Mouse (Mus musculus) frontal cortex, adult (tissue): Measurements from ENCODE around the gene Riox1.
"Not testable (repeated sequence)": the region's sequence is repeated elsewhere in the genome, so short reads cannot be mapped to it uniquely, and the experiment has no call there.

Experiments used
- ATAC-seq: cut with Nextera tagmentation; 2 replicates; pipeline ENCODE4 v1.9.2; 2017; ENCODE audit warnings: mild to moderate bottlenecking, moderate library complexity, mixed read lengths; ENCODE audit not compliant: low TSS enrichment

Gene Riox1

DNA sequence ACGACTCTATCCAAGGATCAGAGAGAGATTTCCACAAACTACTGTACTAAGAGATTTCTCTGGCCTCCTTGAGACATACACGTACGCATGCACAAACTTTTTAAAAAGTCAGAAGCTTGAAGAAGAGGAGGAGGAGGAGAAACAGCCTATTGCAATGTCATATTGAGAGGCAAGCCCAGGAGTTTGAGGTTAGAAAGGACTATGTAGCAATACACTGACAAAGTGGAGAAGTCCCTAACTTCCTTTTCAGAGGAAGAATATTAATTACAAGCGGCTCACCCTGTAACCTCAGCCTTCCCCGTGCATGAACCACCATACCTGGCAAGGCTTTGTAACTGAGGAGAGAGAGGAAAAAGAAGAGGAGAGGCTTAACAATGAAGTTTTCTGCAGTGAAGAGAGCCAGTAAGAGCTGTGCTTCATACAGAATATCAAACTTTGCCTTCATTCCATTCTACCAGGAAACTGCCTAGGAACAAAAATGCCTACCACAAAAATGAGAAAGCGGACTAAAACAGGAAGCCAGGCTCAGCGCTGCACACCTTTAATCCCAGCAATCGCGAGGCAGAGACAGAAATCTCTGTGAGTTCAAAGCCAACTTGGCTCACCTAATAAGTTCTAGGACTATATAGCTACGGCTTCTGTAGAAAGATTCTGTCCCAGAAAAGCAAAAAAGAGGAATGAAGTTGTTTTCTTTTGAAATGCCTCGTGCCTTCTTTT is 474 bp upstream of the Riox1 start:
- ATAC-seq = no peak

DNA sequence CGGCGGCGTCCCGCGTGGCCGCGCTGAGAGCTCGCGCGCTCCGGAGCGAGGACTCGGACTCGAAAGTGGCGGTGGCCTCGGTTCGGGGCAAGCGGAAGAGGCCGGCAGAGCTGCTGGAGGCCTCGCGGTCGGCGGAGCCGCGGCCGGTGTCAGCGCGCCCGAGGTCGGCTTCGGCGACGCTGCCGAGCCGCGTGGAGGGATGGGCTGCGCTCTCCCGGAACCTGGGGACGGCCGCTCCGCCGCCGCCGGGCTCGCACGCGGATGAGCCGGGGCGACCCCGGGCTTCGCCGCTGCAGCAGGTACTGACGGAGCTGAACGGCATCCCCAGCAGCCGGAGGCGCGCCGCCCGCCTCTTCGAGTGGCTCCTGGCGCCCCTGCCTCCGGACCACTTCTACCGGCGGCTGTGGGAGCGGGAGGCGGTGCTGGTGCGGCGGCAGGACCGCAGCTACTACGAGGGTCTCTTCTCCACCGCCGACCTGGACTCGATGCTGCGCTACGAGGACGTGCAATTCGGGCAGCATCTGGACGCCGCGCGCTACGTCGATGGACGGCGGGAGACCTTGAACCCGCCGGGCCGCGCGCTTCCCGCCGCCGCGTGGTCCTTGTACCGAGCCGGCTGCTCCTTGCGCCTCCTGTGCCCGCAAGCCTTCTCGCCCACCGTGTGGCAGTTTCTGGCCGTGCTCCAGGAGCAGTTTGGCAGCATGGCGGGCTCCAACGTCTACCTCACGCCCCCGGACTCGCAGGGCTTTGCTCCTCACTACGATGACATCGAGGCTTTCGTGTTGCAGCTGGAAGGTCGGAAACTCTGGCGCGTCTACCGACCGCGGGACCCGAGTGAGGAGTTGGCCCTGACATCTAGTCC is 663 bp downstream of the Riox1 start:
- ATAC-seq = peak; percentile 11

DNA sequence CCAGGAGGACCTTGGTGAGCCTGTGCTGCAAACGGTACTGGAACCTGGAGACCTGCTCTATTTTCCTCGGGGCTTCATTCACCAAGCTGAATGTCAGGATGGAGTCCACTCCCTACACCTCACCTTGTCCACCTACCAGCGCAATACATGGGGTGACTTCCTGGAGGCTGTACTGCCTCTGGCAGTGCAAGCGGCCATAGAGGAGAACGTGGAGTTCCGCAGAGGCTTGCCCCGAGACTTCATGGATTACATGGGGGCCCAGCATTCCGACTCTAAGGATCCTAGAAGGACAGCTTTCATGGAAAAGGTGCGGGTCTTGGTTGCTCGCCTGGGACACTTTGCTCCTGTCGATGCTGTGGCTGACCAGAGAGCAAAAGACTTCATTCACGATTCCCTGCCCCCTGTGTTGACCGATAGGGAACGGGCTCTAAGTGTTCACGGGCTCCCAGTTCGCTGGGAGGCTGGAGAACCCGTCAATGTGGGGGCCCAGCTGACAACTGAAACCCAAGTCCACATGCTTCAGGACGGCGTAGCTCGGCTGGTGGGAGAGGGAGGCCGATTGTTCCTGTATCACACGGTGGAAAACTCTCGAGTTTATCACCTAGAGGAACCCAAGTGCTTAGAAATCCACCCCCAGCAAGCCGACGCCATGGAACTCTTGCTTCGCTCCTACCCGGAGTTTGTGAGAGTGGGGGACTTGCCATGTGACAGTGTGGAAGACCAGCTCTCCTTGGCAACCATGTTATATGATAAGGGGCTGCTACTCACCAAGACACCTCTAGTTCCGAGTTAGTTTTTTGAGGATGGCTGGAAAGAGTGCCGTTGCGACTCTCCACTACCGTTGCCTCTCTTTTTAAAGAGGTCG is 1.5 kb downstream of the Riox1 start:
- no peak for ATAC-seq

DNA sequence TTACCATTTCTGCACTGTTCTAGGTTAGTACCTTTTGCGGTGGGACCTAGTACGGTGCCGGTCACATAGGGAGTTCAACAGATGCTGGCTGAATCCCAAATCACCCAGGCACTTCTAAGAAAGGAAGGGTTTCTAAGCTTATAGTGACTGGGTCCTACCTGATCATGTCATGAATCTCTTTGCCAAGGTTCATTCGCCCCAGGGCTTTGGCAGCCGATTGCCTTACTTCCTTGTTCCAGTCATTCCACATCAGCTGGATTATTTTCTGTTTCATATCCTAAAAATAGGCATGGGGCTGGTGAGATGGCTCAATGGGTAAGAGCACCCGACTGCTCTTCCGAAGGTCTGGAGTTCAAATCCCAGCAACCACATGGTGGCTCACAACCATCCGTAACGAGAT is 7.9 kb downstream of the Riox1 start:
- no peak for ATAC-seq

DNA sequence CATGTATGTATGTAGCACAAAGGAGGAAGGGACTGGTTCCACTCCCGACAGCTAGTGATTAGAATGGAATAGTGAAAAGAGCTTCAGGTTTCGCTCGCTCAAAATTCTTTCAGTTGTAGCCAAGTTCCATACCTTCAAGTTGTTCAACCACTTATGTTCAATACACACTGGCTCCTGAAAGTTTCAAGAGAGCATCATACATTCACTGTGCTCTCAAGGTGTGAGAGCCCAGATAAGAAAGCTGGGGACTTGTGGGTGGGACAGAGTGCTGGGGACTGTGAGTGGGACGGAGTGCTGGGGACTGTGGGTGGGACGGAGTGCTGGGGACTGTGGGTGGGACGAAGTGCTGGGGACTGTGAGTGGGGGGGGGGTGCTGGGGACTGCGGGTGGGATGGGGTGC is 14.8 kb downstream of the Riox1 start:
- ATAC-seq = no peak

DNA sequence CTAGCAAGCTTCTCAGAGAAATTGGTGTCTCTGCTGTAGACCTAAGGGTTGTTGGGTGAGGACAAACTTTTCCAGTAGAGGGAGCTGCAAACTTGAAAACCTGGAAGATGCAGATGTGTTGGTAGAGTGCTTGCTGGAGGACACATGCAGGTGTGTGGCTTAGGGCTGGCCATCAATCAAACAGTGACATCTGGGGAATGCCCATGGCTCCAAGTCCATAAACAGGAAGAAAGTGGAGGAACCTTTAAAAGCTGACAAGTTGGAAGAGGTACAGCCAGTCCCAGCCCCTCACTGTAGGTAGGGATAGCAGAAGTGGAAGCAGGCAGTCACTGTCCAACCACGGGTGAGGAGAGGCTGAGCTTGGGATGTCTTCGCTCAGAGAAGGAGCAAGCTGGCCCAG is 21.7 kb downstream of the Riox1 start:
- peak; percentile 81; the same call in 1 of the 2 replicates for ATAC-seq

DNA sequence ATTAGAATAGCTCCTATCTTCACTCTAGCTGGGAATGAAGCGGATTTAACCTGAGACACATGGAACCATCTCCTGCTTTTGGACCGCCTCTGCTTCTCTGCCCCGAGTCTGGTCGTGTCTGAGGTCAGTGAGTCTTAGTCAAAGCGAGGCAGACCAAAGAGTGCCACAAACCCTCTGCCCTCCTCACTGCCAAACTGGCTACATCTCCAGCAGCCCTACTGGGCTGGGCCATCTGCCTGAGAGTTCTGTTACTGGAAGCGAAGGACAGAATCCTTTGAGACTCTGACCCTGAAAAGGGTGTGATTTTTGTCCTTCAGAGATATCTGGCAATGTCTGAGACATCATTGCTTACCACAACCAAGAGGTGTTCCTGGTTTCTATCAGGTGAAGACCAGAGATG is 28.5 kb downstream of the Riox1 start:
- ATAC-seq = no peak

DNA sequence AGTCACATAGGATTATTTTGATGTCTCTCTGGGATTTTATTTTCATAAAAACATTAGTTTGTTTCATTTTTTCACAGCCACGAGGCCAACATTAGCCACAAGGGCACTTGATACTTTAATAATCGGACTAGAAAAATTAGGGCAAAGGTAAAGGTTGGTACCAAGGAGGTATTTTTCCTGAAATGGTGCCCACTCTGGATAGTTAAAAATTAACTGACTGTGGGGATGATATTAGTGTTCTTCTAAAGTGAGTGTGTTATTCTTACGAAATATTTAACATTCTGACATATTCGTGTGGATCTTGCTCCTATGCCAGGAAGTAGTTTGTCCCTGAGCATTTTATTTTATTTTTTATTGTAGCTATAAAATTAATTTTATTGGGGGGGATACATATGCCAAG is 31.2 kb downstream of the Riox1 start:
- no peak for ATAC-seq

DNA sequence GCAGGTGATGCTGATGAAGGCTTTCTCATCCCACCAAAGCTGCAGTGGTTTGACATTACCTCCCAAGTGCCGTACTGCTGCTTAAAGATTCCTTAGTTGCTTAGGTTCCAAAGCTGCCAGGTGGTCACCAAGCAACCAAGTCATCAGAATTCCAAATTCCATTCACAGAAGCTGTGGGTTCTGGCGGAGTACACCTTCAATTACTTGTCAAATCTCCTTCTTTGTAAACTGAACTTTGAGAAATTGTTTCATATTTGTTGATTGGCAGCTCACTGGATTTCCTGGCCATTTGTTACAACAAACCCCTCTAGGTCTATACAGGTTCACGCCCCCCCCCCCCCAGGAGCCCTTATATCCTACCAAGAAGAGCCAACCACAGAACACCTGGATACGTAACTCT is 34.3 kb downstream of the Riox1 start, which contains the start of gene Heatr4:
Gene Heatr4 (minus strand): TSS at position 101 of the 400 bp plus-strand sequence.
- ATAC-seq = no peak

DNA sequence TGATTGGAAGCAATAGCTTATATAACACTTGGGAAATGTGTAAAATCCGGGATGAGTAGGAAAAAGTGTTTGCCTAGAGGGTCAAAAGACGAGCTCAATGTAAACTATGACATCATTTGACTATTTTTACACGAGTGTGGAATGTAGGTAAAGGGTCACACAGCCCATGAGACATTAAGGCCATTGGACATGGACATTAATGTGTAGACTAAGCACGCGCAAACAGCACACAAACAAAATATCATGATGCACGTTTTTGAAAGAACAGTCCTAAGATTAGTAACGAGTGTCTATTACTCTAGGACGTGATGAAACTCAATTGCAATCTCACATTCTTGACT is 36.8 kb downstream of the Riox1 start:
- 0 out of 2 replicates have a peak, but pooled peaks have one; percentile 5 for ATAC-seq

DNA sequence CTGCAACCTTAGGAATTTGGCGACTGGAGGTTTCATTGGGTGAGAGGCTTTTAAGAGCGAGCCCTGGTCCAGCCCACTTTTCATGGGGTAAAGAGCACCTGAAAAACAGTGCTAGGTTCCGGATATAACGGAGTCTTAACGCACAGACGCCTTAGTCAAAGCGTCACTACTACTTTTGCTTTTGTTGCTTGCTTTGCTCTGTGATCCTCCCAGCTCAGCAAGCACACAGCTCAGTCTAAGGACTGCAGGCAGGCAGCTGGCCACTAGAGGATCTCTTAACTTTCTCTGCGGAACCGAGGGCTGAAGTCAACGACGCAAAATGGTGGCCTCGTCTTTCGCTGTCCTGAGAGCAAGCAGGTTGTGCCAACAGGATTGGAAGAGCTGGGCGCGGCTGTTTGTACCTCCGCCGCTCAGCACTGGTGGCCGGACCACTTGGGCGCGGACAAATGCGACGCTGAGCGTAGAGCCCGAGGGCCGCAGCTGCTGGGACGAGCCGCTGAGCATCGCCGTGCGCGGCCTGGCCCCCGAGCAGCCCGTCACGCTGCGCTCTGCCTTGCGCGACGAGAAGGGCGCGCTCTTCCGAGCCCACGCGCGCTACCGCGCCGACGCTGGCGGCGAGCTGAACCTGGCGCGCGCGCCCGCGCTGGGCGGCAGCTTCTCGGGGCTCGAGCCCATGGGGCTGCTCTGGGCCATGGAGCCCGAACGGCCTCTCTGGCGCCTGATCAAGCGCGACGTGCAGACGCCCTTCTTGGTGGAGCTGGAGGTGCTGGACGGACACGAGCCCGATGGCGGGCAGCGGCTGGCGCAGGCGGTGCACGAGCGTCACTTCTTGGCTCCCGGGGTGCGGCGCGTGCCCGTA is 37.4 kb downstream of the Riox1 start, which contains the start of gene Acot2:
Gene Acot2 (plus strand): TSS at position 279 of the 859 bp plus-strand sequence.
- ATAC-seq = peak; percentile 92

DNA sequence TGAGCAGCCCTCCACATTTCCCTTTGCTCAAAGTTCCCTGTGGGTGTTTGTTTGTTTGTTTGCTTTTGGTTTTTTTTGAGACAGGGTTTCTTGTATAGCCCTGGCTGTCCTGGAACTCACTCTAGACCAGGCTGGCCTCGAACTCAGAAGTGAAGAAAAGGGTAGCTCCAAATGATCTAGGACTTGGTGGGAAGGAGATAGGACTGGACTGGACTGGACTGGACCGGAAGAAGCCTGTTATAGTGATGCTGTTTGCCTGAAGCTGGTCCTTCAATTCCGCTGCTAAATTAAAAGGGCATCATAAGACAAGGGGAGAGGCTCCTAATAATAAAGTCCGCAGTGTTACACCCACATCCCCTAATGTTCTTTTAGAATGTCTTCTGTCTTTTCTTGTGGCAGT is 38.1 kb downstream of the Riox1 start:
- no peak for ATAC-seq

DNA sequence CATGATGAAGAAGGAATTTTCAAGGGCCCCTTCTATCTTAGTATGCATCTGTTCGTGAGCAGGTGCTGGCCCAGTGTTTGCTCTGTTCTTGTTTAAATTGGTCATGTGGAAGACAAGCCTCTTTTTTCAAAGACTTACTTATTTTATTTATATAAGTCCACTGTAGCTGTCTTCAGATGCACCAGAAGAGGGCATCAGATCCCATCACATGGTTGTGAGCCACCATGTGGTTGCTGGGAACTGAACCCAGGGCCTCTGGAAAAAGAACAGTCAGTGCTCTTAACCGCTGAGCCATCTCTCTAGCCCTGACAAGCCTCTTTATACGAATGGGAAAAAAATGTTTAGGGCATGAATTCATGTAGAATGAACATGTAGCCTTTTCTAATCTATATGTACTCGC is 39.0 kb downstream of the Riox1 start:
- ATAC-seq = no peak

DNA sequence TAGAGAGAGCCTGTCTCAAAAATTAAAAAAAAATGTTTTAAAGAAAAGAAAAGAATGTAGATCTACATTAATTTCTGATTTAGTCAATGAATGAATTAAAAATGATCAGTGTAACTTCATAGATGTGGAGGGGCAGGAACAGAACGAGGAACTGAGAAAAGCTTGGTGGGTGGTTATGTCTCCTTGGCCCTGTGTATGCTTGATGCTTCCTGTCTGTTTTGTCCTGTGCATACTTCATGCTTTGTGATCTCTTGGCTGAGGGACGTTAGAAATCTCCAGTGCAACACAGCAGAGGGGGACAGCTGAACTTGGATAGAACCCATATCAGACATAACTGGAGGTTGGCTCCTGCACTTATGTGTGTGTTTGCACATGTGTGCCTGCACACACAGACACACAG is 46.8 kb downstream of the Riox1 start:
- no peak for ATAC-seq

DNA sequence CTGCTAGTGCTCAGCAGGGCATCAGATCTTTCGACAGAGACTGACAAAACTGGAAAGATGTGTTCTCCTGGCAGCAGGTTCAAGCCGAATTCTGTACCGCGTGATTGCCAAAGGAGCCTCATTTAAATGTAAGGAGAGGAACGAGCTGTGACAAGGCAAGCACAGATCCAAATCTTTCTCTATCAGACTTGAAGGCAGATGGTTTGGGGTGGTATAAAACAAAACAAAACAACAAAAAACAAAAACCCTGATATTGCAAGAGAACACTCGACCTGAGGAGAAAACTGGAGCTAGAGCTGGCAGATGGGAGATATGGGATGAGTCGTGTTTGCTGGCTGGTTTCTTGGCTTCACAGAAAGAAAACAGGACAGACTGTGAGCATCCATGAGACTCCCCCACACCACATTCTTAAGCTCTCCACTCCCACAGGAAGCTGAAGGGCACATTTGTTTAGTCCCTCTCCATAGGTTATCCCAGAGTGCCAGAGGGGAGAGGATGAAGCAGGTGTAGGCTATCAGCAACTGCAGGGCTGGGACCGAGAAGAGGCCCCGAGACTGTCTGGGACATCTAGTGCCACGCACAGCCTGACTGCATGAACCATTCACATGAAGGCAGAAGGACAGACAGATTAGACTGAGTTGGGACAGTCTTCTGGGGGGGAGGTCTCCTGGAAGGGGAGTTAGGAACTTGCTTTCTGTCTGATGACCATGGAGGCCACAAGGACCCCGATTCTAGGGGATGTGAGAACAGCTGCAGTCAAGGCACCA is 48.1 kb downstream of the Riox1 start:
- peak; percentile 94 for ATAC-seq

DNA sequence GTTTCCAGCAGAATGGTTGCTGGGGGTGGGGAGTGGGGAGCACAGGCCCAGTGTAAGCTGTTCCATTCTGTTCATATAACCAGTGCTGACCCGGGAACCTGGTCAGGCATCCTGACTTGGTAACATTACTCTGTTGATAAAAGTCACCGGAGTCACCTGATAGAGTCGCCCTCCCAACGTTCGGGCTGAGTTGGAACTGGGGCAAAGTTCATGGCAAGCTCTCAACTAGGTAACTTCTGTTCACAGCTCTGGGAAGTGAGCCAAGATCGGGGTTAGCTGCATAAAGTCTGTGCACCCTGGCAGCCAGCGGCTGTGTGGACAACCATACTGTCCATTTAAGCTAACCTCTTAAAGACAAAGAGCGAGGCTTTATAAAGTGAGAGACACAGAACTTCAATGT is 48.8 kb downstream of the Riox1 start:
- ATAC-seq = not testable (repeated sequence)

DNA sequence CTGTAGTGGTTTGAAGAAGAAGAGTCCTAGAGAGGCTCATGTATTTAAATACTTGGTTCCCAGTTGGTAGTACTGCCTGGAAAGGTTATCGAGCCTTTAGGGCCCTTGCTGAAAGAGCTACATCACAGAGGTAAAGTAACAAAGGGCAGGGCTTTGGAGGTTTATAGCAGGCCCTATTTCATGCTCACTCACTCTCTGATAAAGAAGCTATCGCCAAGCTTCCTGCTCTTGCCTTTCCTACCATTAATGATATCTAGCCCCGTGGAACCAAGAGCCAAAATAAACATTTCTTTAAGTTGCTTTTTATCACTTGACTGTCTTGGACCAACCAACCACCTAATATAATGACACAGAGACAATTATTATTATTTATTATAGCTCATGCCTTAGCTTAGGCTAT is 50.0 kb downstream of the Riox1 start:
- no peak for ATAC-seq
